Mouse (Mus musculus): Measurements from ENCODE around the gene Zc3h6.

DNA sequence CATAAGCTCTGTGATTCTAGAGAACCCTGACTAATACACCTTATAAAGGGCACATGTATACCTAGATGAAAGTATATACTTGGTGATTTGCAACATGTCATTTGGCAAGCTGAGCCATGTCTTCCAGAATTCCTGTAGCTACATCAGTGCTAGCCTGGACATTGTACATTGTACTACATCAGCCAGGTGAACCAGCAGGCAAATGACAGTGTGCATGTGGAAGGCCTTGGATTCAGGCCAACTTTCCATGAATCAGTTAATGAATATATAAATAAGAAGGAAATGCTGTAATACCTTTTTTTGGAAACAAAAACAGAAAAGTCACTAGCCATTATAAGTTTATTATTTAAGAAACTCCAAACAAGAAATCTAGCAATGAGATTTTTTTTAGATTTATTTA, 13.0 kb upstream of the Zc3h6 start:
- TF ChIP-seq ZNF384 (IDR thresholded peaks at IDR 0.05; ENCODE audit: low read depth, low read length) (no peak), ZC3H11A (IDR thresholded peaks at IDR 0.05; ENCODE audit: borderline replicate concordance, low read depth, low read length) (no peak)
